Mouse (Mus musculus) retina, adult 2 months (tissue): ENCODE measurements around the gene Hsd17b3.

Experiments
- DNase-seq: peaks from one replicate; pipeline ENCODE4 v3.0.0-alpha.2; 2012; ENCODE audit warnings: low read depth, low spot score

Gene Hsd17b3

GRCm38 (mm10) chr13:64020902-64021311, 68.1 kb downstream of the Hsd17b3 start:
- no peak for DNase-seq

- DNase-seq: no peak
Measured at GRCm38 (mm10) chr13:64018586-64019141, 70.4 kb downstream of the Hsd17b3 start.

GRCm38 (mm10) chr13:64016048-64016447, 73.0 kb downstream of the Hsd17b3 start:
- no peak for DNase-seq

GRCm38 (mm10) chr13:64011157-64011556, 77.9 kb downstream of the Hsd17b3 start:
- DNase-seq: no peak
